Comparison of ENCODE assay signal across 23 mouse cellular contexts in the genomic region with DNA sequence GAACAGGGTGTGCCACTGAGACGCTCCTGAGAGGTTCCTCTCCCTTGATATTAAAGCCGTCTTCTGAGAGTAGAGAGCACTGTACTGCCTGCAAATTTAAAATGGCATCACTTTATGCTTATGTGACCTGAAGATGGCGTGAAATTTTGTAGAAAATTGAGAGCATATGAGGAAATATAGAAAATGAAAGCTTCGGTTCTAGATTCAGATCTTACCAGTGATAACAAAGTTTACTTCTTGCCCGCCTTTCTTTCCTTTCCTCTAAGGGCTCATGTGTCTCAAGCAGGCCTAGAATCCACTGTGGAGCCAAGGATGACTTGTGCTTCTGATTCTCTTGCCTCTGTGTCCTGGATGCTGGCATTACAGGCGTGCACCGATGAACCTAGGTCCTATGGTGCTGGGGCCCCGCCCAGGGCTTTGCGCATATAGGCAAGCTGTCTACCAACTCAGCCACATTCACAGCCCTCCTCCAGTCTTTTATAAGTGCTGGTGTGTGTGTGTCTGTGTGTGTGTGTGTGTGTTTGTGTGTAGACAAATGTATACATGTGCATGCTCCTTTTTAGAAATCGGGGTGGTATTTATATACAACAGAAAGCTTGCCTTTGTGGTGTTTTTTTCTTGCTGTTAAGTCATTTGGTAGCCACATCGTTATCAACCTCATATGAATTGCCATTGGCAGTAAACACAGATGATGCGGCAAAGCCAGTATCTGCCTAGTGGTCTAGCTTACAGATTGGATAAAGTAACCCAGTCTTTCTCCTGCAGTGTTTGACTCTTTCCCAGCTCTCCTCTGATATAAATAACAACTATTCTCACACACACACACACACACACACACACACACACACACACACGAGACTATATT.
DNase-seq lines count a peak whose midpoint lies in the region; ATAC-seq and TF ChIP-seq lines count a peak whose summit lies in the region.
"Had no signal": no experiment of that assay in that cellular context is flagged by ENCODE, and none has a peak within 500 bp of the region (broad histone marks: within the 10 kb centered on the region; RNA-seq: fewer than 3 reads in every experiment).

No protein-coding gene starts in this region.

- WGBS in midbrain, embryonic 11.5 days: 91% methylated on average over 13 of the region's 13 CpGs
- 88% methylated on average over 13 of the region's 13 CpGs for WGBS in midbrain, embryonic 13.5 days

- peak; percentile 17 for DNase-seq in midbrain, embryonic 11.5 days (ENCODE audit: low spot score, missing footprints)
- peak; percentile 64 for DNase-seq in MEL (ENCODE audit: low read depth, low spot score)
- no peak for DNase-seq in kidney, postnatal 14 days
- no peak for DNase-seq in heart, postnatal 36 days
- DNase-seq: adrenal gland, postnatal 25 days; cerebellum, adult 11-12 months; gastrocnemius, adult 2 months; kidney, adult 9 months; liver, embryonic 13.5 days; lung, adult 2 months; lung, postnatal 14 days; right cerebral cortex, postnatal 14 days had no signal

- peak; percentile 35 to 57 for TF ChIP-seq EP300 in MEL (IDR thresholded peaks at IDR 0.05; ENCODE audit: low read depth in 1 of 2, low read length in 2 of 2)

- intact Hi-C loops in heart, postnatal 36 days (cut with DNase I): no loop called here

- no peak overlapping the region for H3K27ac ChIP-seq in midbrain, embryonic 11.5 days (ENCODE audit: low read depth, low read length)
- no peak overlapping the region for H3K27ac ChIP-seq in midbrain, embryonic 13.5 days
- peak overlapping the region; percentile 65 for H3K27ac ChIP-seq in MEL (ENCODE audit: control insufficient read depth, low read depth, low read length)
- H3K27ac ChIP-seq: embryonic facial prominence, embryonic 12.5 days; gastrocnemius, adult 2 months; heart, embryonic 10.5 days; hindbrain, embryonic 10.5 days; limb, embryonic 13.5 days; liver, embryonic 13.5 days had no signal

- no peak for TF ChIP-seq CTCF in MEL (IDR thresholded peaks at IDR 0.05 in 2 of 3, conservative IDR thresholded peaks at IDR 0.05 in 1 of 3; ENCODE audit: control insufficient read depth in 1 of 3, insufficient read depth in 1 of 3, low read depth in 2 of 3, low read length in 3 of 3, poor library complexity in 1 of 3, severe bottlenecking in 1 of 3)

- no peaks in the 10 kb centered on the region for H3K27me3 ChIP-seq in midbrain, embryonic 11.5 days (ENCODE audit: control insufficient read depth, insufficient read depth, low read length)
- H3K27me3 ChIP-seq in midbrain, embryonic 13.5 days: no peaks in the 10 kb centered on the region
- no peaks in the 10 kb centered on the region for H3K27me3 ChIP-seq in MEL (ENCODE audit: control insufficient read depth in 1 of 2, insufficient read depth in 2 of 2, low read length in 2 of 2)
- H3K27me3 ChIP-seq: embryonic facial prominence, embryonic 12.5 days; limb, embryonic 13.5 days; liver, embryonic 13.5 days had no signal

- no peak overlapping the region for H3K4me2 ChIP-seq in midbrain, embryonic 11.5 days
- no peak overlapping the region for H3K4me2 ChIP-seq in midbrain, embryonic 13.5 days (replicated peaks)
- H3K4me2 ChIP-seq: embryonic facial prominence, embryonic 12.5 days; limb, embryonic 13.5 days; liver, embryonic 13.5 days had no signal

- H3K79me2 ChIP-seq in MEL (ENCODE audit: control insufficient read depth, insufficient read depth, low read length, poor library complexity): peaks cover 19% of the 10 kb centered on the region

- no peak overlapping the region for H3K9ac ChIP-seq in midbrain, embryonic 11.5 days (ENCODE audit: low read length)
- H3K9ac ChIP-seq in midbrain, embryonic 13.5 days (replicated peaks): no peak overlapping the region
- H3K9ac ChIP-seq in MEL (ENCODE audit: control insufficient read depth, low read depth, low read length, poor library complexity, severe bottlenecking): peak overlapping the region; percentile 39
- H3K9ac ChIP-seq: embryonic facial prominence, embryonic 12.5 days; limb, embryonic 13.5 days; liver, embryonic 13.5 days had no signal

- no peak for ATAC-seq in midbrain, embryonic 11.5 days (ENCODE audit: low FRiP score)
- no peak for ATAC-seq in midbrain, embryonic 13.5 days
- ATAC-seq in common myeloid progenitor, adult 5-6 weeks (replicated peaks; ENCODE audit: low read depth, poor library complexity, severe bottlenecking): peak; percentile 30
- peak; percentile 68 for ATAC-seq in megakaryocyte-erythroid progenitor cell, adult 5-6 weeks (replicated peaks; ENCODE audit: low FRiP score, low TSS enrichment, poor library complexity, severe bottlenecking)
- ATAC-seq: forebrain, embryonic 14.5 days; intestine, embryonic 16.5 days; midbrain, embryonic 16.5 days had no signal

- no peaks in the 10 kb centered on the region for H3K36me3 ChIP-seq in midbrain, embryonic 11.5 days (ENCODE audit: control insufficient read depth, insufficient read depth, low read length)
- H3K36me3 ChIP-seq in midbrain, embryonic 13.5 days: no peaks in the 10 kb centered on the region; the same call in 1 of the 2 replicates
- H3K36me3 ChIP-seq in MEL (ENCODE audit: control insufficient read depth in 1 of 2, insufficient read depth in 2 of 2, low read length in 2 of 2): peaks cover 0 to 44% of the 10 kb centered on the region in 2 experiments; a peak in 3 of 4 replicates
- H3K36me3 ChIP-seq: embryonic facial prominence, embryonic 12.5 days; heart, embryonic 10.5 days; hindbrain, embryonic 10.5 days; liver, embryonic 13.5 days had no signal

- no peak for TF ChIP-seq RAD21 in MEL (IDR thresholded peaks at IDR 0.05; ENCODE audit: low read depth, low read length)

- TF ChIP-seq POLR2A in MEL (IDR thresholded peaks at IDR 0.05; ENCODE audit: control insufficient read depth in 1 of 2, insufficient read depth in 1 of 2, low read depth in 1 of 2, low read length in 2 of 2, poor library complexity in 1 of 2): no peak

- H3K4me3 ChIP-seq in midbrain, embryonic 11.5 days (ENCODE audit: low read depth, low read length): no peak overlapping the region
- H3K4me3 ChIP-seq in midbrain, embryonic 13.5 days (replicated peaks): no peak overlapping the region
- H3K4me3 ChIP-seq in MEL (ENCODE audit: control insufficient read depth in 1 of 2, insufficient read depth in 1 of 2, low read depth in 2 of 2, low read length in 2 of 2): peak overlapping the region; percentile 27 to 37
- H3K4me3 ChIP-seq: embryonic facial prominence, embryonic 12.5 days; erythroblast, embryonic 14.5 days; gastrocnemius, adult 2 months; heart, embryonic 10.5 days; hindbrain, embryonic 10.5 days; limb, embryonic 13.5 days; liver, embryonic 13.5 days had no signal

- H3K4me1 ChIP-seq in midbrain, embryonic 11.5 days (ENCODE audit: control insufficient read depth, insufficient read depth, low read length): peaks cover 7% of the 10 kb centered on the region
- H3K4me1 ChIP-seq in midbrain, embryonic 13.5 days (replicated peaks): peaks cover 21% of the 10 kb centered on the region
- H3K4me1 ChIP-seq in MEL (ENCODE audit: control insufficient read depth in 1 of 2, insufficient read depth in 2 of 2, low read length in 2 of 2): peaks cover 35 to 58% of the 10 kb centered on the region in 2 experiments

- no peaks in the 10 kb centered on the region for H3K9me3 ChIP-seq in midbrain, embryonic 11.5 days (ENCODE audit: control insufficient read depth, low read length)
- no peaks in the 10 kb centered on the region for H3K9me3 ChIP-seq in midbrain, embryonic 13.5 days
- no peaks in the 10 kb centered on the region for H3K9me3 ChIP-seq in MEL (replicated peaks; ENCODE audit: insufficient read depth, low read length)
- H3K9me3 ChIP-seq: embryonic facial prominence, embryonic 12.5 days; heart, embryonic 10.5 days; hindbrain, embryonic 10.5 days; limb, embryonic 13.5 days; liver, embryonic 13.5 days had no signal

TF ChIP-seq in MEL, 35 proteins besides CTCF, POLR2A, EP300 and RAD21:
- TF ChIP-seq E2F4 (IDR thresholded peaks at IDR 0.05; ENCODE audit: borderline replicate concordance, low read depth, low read length) (no peak), HCFC1 (IDR thresholded peaks at IDR 0.05; ENCODE audit: low read depth, low read length) (no peak), GABPA (IDR thresholded peaks at IDR 0.05; ENCODE audit: low read depth, low read length) (no peak), TAL1 (IDR thresholded peaks at IDR 0.05; ENCODE audit: low read length) (no peak), ZMIZ1 (IDR thresholded peaks at IDR 0.05; ENCODE audit: low read depth, low read length) (no peak), JUND (IDR thresholded peaks at IDR 0.05; ENCODE audit: low read depth, low read length) (no peak), SIN3A (IDR thresholded peaks at IDR 0.05; ENCODE audit: low read length) (peak; percentile 47; the same call in 1 of the 2 replicates), NELFE (IDR thresholded peaks at IDR 0.05; ENCODE audit: low read depth, low read length) (no peak), MAX (IDR thresholded peaks at IDR 0.05; ENCODE audit: low read length) (no peak), MAFK (IDR thresholded peaks at IDR 0.05; ENCODE audit: borderline replicate concordance, low read depth, low read length) (no peak), RCOR1 (IDR thresholded peaks at IDR 0.05; ENCODE audit: low read depth, low read length) (peak; percentile 39; the same call in 1 of the 2 replicates), CHD2 (IDR thresholded peaks at IDR 0.05; ENCODE audit: low read length) (no peak), TCF12 (IDR thresholded peaks at IDR 0.05; ENCODE audit: low read depth, low read length) (peak; percentile 37; the same call in 1 of the 2 replicates), CHD1 (IDR thresholded peaks at IDR 0.05; ENCODE audit: low read depth, low read length) (no peak), BHLHE40 (IDR thresholded peaks at IDR 0.05; ENCODE audit: borderline replicate concordance, low read depth, low read length) (no peak), ZNF384 (IDR thresholded peaks at IDR 0.05; ENCODE audit: low read depth, low read length) (peak; percentile 73), GATA1 (IDR thresholded peaks at IDR 0.05; ENCODE audit: low read depth, low read length) (peak; percentile 55), ETS1 (IDR thresholded peaks at IDR 0.05; ENCODE audit: low read depth, low read length) (peak; percentile 72), ZKSCAN1 (IDR thresholded peaks at IDR 0.05; ENCODE audit: low read depth, low read length) (no peak), MYC (IDR thresholded peaks at IDR 0.05; ENCODE audit: low read depth, low read length) (no peak), MYB (IDR thresholded peaks at IDR 0.05; ENCODE audit: low read depth, low read length) (no peak), POLR2AphosphoS2 (IDR thresholded peaks at IDR 0.05; ENCODE audit: low read length) (no peak)

Comparison
In these comparisons a context has a peak if more than half of its experiments do, and no peak if none do; other contexts are left out.
1. ATAC-seq: peak in common myeloid progenitor, adult 5-6 weeks (single experiment) and megakaryocyte-erythroid progenitor cell, adult 5-6 weeks (single experiment); none in midbrain, embryonic 11.5 days (single experiment) and midbrain, embryonic 13.5 days (single experiment).
2. DNase-seq: peak in midbrain, embryonic 11.5 days (single experiment) and MEL (single experiment); none in kidney, postnatal 14 days (single experiment) and heart, postnatal 36 days (0 of 2).
3. H3K4me3 ChIP-seq: peak in MEL (2 of 2); none in midbrain, embryonic 11.5 days (single experiment) and midbrain, embryonic 13.5 days (single experiment).